Mouse (Mus musculus) layer of hippocampus, postnatal 10 days (tissue): ENCODE results near the gene Caskin2. TPM values are rescaled to one million over a fixed set of nuclear protein-coding genes. Genes with fewer than 3 reads are reported as not detected.
"Not testable (repeated sequence)": the region's sequence is repeated elsewhere in the genome, so short reads cannot be mapped to it uniquely, and the experiment has no call there.

Source experiments
- DNase-seq, 2 experiments: peaks; one replicate each; pipeline ENCODE4 v3.0.0; 2021; ENCODE audit warnings: low spot score in 2 of 2
- long read RNA-seq: library from polyadenylated mRNA; stranded (forward); transcript quantifications from one replicate; pipeline ENCODE4 v2.0.0, GENCODE M21; 2023
- total RNA-seq, 2 experiments: library from RNA; stranded (reverse); gene quantifications; 2 replicates each; pipeline ENCODE4 v1.2.3; 2021

Caskin2 gene
- total RNA-seq: 10 to 100 TPM; 20.5 to 21.6 TPM
- long read RNA-seq, full-length matches to known transcripts: 5 of 13 reads
- long read RNA-seq, partial matches to known transcripts: 6 of 13 reads
- long read RNA-seq, other reads (novel, unspliced or antisense): 2 of 13 reads

DNA sequence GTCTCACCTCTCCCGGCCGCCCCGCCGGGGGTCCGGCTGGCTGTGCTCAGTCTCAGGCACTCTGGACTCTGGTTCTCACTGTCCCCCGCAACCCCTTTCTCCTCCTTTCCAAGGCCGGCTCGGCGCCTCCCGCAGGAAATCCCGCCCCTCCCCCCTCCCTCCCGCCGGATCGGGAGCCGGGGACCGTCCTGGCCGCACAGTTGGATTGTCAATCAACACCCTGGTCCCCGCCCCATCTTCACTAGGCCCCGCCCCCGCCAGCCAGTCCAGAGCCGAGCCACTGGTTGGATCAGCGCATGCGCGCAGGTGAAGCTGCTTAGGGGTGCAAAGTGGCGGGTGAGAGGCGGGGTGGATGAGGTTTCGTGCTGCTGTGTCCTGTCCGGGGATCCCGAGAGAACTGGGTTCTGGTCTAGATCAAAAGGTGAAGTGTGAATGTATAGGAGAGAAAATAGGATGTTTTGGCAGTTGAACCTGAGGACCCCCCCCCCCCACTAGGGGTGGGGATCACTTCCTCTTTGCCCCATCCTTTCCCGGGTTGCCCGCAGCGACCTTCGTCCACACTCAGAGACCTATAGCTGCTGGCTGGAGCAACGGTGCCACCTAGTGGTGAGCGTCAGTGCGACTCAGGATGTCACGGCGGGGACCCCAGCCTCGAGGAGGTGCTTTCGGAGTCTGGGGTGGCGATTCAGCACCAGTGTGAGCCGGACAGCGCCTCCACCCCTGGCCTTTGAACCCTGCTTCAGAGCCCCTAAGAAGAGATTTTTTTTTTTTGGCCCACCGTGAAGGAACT is at the start of gene Caskin2:
Caskin2 (minus strand) TSS at position 133 of the 790 bp plus-strand sequence.
- peak; percentile 96 to 97 for DNase-seq

DNA sequence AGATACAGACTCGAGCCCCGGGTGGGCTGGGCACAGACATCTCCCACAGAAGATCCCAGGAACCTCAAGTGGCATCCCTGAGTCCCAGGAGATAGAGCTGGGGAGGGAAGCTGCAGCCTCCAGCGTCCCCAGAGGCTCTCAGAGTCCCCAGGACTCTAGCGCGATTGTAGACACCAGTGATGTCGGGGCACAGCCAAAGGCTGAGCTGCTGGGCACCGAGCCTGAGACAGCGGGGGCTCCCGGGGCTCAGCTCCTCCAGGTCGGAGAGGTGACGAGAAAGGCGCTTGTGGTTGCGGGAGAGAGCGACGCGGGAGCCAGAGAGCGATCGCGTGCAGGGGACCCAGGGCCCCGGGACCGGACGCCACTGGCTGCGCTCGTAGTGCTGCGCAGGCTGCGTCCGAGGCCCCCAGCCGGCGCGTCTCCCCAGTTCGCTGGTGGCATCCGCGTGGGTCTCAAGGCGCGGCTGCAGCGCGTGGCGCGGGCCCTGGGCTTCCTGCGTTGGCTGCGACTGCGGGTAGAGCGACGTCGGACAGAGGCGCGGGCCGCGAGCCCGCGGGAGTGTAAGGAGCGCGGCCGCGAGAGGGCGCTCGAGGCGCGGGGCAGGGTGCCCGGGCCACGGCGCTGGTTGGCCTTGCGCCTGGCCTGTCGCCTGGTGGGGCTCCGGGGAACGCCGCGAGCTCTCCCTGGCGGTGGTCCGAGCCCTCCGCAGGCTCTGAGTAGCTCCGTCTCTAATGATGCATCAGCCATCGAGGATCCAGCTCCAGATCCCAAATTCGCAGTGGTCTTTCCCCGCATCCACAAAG is 45.9 kb upstream of the Caskin2 start:
- peak; percentile 85 to 90 for DNase-seq

DNA sequence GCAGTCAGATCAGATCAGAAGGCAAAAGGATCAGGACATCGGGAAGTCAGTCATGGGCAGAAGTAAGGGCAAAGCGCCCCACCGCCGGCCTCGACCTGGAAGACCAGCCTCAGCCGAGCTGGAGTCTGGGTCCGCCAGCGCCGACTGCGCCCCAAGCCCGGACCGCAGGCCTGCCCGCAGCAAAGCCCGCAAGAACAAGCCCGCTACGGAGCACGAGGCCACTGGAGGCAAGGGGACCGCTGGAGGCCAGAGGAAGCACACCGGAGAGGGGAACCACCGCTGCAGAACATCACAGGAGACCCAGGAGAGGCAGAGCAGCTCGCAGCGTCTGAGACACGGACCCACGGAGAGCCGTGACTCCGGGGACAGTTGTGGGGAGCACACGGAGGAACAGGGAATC is 44.9 kb upstream of the Caskin2 start, which contains the start of gene Myo15b:
Myo15b (plus strand) TSS at position 53 of the 400 bp plus-strand sequence.
- DNase-seq: no peak

DNA sequence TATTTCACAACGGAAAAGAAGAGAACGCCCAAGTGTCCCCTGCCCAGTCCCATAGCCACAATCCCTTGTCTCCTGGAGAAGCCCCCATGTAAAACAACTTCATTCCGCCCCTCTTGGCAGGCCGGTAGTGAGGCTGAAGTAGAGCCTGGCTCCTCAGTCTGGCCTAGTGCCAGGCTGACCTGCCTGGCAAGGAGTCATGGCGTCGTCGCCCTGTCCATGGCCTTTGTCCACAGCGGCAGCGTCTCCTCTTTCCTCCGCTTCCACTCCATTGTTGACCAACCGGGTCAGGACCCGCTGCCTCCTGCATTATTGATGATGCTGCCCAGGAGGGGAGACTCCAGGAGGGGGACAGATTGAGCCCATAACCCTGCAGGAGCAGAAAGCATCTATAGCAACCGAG is 44.5 kb upstream of the Caskin2 start:
- DNase-seq: no peak

DNA sequence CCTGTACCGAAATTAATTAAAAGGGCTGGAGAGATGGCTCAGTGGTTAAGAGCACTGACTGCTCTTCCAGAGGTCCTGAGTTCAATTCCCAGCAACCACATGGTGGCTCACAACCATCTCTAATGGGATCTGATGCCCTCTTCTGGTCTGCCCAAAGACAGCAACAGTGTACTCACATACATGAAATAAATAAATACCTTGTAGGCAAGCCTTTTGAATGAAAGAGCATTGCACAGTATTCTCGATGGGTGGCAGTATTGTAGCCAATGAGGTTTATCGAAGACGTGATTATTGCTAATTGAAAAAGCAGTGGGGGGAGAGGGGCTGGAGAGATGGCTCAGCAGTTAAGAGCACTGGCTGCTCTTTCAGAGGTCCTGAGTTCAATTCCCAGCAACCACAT is 43.7 kb upstream of the Caskin2 start:
- not testable (repeated sequence) for DNase-seq

DNA sequence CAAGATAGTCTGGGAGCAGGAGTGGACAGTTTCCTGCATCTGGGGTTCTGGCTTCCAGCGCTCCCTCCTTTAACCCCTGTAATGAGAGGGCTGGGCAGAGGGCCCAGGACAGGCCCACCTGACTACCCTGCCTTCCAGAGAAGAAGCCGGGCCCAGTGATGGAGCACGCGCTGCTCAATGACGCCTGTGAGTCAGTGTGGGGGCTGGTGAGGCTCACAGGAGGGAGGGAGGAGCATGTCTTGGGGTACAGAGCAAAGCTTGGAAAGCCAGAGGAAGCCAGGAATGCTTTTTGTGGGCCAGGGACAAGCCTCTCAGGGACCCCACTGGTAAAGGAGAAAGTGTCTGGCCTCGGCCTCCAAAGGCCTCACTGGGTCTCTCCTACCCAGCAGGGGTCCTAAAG is 41.2 kb upstream of the Caskin2 start:
- DNase-seq: no peak

DNA sequence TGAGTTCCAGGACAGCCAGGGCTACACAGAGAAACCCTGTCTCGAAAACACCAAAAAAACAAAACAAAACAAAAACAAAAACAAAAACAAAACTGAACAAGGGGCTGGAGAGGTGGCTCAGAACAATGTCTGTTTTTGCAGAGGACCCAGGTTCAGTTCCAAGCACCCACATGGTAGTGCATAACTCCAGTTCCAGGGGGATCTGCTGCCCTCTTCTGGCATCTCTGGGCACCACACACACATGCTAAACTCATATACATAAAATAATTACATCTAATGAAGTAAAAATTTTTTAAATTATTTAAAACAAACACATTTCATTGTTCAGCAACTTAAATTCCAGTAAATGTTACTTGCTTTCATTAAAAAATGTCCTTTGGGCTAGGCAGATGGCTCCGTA is 32.4 kb upstream of the Caskin2 start:
- no peak for DNase-seq

DNA sequence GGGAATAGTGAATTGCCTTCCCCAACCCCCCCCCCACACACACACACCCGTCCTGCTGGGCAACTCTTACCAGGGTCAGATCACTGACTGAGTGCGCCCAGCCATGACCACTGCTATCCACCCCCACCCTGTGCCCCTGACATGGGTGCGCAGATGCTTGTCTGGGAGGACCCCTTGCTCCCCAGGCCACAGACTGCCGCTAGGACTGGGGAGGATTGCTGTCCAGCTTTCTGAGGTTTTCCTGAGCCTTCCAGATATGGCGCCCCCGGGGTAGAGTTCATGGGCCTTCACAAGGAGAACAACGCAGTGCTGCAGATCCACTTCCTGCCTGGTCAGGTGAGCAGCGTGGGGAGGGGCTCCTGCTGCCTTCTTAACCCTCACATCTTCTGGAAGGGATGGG is 30.8 kb upstream of the Caskin2 start:
- DNase-seq: no peak

DNA sequence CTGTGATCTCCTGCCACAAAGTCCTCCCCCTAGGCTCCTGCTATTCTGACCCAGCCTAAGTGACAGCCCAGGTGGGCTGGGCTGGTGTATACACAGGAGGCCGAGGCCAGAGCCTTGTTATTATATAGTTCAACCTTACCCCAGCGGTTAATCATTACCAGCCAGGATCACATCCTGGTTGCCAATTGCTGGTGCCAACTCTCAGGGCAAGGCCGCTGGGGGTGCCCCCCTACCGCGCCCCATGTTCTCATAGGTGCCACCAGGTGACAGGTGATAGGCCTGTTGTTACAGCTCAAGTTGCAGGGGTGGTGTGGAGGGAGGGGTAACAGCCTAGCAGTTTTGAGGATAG is 30.4 kb upstream of the Caskin2 start:
- no peak for DNase-seq

DNA sequence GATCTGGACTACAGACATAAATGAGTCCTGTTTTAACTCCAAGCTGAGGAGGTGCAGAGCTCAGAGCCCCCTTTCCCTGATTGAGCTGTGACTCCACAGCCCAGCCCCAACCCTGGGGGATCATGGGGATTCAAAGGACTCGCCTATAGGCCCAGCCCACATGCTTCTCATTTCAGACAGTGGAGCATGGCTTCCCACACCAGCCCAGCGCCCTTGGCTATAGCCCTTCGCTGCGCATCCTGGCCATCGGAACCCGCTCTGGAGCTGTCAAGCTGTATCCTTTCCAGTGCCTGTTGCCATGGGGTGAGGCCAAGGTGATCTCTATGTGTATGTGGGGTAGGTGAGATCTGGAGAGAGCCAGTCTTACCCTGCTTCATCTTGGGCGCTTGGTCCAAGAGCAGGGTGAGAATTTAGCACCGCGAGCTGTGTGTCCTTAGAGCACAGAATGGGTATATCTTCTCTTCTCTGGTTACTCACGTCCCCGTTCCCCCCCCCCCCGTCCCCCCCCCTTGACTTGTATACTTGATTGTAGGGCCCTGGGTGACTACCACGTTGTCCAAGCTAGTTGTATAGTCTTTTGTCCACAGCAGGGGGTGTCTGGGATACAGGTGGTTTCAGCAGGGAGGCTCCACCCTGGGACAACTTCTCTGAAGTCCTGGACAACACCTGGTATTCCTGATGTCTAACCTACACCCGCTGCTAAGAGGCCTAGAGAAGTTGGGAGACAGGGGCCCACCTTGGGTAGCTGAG is 29.9 kb upstream of the Caskin2 start:
- DNase-seq: no peak

DNA sequence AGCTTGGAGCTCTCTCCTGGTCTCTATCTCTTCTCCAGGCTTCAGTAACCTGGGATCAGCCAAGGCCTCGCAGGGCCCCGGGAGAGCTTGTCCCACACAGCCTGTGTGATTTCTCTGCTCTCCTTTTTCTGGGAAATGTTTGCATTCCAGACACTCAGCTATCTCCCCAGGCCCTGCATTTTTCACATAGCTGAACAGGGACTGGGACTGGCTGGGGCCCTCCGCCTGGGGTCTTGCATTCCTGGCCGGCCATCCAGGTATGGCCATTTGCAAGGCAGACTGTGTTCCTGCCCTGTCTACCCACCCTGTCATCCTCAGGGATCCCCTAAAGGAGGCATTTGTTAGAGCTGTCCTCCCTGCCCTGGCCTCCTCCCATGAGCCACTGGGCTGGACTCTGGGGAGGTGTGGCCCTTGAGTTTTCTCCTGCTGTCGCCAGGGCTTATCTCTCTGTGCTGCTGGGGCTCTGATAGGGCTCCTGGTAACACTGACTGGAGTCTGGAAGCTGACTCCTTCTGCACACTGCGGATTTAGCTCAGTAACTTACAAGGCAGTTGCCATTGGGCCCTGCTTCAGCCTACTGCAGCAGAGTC is 28.6 kb upstream of the Caskin2 start:
- DNase-seq: no peak

DNA sequence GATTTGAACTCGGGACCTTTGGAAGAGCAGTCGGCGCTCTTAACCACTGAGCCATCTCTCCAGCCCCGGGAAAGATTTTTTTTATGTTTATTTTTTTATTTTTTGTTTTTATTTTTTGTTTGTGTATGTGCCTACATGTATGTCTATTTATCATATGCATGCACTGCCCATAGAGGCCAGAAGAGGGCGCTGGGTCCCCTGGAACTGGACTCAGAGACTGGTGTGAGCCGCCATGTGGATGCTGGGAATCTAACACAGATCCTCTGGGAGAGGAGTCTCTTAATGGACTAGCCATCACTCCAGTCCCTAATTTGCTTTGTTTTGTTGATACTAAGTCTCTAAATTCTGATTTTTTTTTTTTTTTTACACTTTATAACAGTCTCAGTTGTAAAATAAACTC is 27.6 kb upstream of the Caskin2 start:
- no peak for DNase-seq

DNA sequence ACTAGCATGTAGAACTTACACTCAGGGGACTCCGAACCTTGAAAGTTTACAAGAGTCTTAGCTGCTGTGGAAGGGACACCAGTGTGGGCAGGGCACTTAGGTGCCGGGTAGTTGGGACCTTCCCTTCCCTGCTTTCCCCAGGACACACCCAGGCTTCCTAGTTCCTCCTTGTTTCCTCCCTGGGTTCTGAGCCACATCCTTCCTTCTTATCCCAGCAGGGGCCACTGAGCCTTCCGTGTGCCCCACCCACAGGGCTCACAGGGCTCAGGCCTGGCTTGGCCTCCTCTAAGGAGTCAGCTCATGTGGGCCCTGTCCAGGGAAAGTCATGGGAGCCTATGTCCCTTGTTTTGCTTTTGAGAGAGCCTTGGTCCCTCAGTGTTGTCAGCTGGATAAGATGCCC is 26.3 kb upstream of the Caskin2 start:
- DNase-seq: no peak

DNA sequence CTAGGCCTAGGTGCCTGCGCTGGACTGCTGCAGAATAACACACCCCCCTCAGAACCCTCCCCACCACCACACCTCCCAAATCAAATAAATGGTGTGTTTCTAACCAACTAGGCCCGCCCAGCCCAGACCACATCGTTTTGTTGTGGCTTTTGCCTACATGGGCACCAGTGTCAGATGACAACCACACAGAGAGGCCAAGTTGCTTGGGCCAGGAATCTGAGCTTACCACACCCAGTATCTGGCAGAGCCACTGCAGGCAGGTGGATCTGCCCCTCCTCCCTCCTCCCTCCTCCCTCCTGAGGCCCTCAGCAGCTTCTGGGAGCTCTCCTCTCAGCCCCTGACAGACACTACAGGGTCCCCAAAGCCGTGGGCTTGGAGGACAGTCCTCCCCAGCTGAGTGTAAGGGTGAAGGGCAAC is 25.5 kb upstream of the Caskin2 start:
- no peak for DNase-seq

DNA sequence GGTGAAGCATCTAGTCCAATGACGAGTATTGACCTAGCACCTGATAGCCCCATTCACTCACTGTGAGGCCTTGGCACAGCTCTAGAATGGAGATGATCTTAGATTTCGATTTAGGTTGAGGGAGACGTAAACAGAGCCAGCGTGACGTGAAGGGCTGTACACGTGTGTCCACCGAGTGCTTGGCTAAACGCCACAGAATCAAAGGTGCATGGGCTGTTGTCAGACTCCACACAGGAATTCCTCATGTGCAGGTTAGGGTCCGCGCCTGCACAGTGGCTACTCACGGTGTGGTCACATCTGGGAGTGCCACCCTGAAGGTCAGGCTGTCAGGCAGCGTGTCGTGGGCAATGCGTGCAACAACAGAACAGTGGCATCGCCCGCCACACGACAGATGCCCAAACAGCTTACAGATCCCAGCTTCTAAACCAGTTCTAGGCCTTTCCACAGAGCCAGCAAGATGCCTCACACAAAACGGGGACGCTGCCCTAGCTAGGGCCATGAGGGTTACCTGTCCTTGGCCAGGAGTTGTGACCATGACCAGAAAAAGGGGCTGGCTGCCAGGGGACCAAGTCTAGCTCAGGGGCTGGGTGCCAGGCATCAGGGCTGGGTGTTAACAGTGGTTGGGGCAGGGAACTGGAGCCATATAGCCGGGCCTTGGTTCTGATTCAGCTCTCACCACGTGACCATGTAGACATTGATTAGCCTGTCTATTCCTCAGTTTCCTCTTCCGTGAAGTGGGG is 24.3 kb upstream of the Caskin2 start:
- DNase-seq: no peak

DNA sequence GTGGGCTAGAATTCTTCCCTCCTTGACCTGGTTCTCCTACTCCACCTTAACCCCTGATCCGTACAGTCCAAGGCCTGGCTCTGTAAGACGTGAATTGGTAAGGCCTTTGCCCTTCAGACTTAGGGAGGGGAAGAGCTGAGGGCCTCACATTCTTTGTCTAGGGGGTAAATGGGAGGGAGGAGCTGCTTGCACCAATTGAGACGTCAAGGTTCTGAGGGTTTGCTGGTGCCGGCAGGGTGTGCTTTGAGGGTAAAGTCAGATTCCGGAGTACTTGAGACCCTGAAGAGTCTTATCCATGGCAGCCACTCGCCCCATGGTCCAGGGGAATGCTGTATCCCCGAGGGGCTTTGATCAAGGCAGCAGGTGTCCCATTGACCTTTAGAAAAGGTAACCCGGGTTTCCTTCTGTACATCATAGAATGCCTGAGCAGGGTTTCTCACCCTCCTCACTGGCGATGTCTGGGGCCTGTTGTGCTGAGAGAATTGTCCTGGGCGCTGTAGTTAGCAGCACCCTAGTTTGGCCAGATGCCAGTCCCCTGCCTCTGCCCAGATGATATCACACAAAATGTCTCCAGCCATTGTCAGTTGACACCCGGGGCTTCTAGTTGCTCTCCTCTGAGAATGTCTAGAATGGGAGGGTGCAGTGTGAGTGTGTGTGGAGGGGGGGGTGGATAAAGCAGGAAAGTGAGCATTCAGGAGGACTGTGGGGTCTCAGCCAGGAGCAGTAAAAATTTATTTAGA is 23.4 kb upstream of the Caskin2 start:
- no peak for DNase-seq

DNA sequence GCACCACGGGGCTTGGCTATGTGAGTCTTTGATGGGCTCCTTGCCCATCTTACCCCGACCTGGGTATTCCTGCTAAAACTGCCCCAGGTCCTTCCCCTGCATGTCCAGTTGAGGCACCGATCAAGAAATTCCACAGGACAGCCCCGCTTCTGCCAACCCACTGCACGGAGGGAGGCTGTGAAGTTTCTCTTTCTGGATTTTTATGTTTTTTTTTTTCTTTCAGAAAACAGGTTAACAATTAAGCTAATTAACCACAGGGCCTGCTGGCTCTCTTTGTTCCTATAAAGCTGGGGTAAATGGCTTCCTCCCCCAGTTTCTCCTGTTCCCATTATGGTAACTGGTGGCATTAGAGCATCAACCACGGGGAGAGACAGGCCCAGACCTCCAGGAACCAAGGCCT is 20.6 kb upstream of the Caskin2 start:
- no peak for DNase-seq

DNA sequence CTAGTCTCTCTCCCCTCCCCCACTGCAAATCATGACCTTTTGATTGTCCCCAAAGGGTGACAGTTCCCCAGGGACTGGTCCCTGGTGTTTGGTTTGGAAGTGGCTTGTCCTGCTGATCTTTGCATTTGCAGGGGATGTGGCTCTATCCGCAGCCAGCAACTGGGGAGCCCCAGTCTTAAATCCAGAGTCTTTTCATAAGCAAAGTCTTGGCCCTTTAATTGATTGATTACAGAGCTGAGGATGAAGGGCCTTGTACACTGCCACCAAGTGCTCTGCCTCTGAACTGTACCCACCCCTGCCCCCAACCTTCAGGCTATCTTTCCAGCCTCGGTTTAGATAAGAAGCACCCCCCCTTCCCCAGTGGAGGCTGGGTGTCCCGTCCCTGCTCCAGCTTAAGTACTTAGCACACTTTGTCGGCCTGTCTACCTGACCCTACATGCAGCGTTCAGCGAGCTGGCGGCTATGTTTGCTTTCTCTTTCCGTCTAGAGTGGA is 19.6 kb upstream of the Caskin2 start:
- DNase-seq: no peak

DNA sequence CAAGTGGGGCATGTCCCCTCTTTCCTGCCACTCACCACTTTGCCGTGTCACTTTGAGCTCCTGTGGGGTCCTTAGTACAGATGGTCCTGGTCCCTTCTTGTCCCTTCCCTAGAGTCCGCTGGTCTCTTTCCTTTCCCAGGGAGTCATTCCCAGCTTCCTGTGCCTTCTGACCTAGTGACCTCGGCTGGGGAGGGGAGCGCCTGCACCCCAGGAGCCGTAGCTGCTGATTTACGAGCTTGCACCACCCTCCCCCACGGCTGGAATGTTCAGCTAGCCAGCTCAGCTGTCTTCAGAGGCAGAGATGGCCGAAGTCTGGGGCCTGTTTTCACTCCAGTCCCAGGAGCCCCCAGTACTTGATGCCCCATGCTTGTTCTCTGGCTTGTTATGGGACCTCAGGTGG is 19.1 kb upstream of the Caskin2 start:
- DNase-seq: no peak

DNA sequence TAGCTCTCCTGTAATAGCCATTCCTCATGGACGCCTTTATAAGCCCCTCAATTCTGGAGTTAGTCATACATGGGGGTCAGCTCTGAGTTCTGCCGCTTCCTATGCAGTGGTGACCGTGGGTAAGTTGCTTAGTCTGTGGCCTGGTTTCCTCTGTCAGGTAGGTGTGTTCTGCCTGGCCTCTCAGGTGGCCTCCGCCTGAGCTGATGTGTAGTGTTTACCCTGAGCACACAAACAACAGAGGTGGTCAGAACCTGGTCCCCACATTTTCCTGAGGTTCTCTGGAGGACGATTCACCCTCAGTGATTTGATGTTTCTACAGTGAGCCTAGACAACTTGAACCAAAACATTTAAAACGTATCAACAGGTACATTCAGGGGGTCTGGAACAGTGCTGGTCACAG is 18.6 kb upstream of the Caskin2 start:
- DNase-seq: no peak
